Mouse (Mus musculus): ENCODE data around the gene Parp1. TPM values are rescaled to one million over a fixed set of nuclear protein-coding genes. Genes with fewer than 3 reads are reported as not detected.
"Not testable (repeated sequence)": the region's sequence is repeated elsewhere in the genome, so short reads cannot be mapped to it uniquely, and the experiment has no call there.

Parp1 gene
- total RNA-seq, 2 experiments from 2014 or later: 87.3 to 88.3 TPM

DNA sequence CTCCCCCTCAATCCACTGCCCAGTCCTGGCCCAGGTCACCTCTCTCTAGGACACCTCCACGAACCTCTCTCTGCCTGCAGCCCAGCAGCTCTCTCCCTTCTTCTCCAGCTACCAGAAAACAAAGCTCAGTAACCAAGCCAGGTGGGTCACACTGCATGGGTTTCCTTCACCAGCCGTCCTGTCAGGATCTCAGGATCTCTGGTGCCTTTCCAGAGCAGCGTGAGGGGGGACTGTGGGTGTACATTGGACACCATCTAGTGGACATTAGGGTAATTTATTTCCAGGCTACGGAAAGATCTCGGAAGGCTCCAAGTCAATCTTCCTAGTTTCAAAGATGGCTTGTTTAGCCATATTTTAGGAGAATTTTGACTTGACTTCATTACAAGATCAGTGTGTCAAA, 18.0 kb upstream of the Parp1 start:
- no peak for DNase-seq (ENCODE audit: low spot score in 2 of 2)

DNA sequence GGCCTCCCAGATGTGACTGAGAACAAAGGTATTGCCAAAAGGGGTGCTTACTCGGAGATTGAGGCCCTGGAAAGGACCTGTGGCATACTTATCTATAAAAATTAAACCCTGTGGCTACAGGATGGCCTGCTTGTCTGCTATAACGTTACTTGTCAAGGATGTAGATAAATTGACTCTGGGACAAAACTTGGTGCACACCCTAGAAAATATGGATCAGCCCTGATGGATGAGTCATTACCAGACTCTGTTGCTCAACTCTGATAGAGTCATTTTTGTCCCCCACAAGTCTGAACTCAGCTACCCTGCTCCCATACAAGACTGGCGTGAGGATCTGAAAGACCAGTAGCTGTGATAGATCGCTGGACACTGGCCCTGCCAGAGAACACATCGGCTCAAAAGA, 11.8 kb upstream of the Parp1 start:
- DNase-seq (ENCODE audit: low spot score in 2 of 2): no peak
- intact Hi-C loops (cut with DNase I): no loop called here

More for the DNA sequence above, 18.0 kb upstream of the Parp1 start:
- intact Hi-C loops (cut with DNase I): loop anchor here (5.0 kb wide), 1 partner anchor 283 kb away; no protein-coding TSS in a partner anchor

DNA sequence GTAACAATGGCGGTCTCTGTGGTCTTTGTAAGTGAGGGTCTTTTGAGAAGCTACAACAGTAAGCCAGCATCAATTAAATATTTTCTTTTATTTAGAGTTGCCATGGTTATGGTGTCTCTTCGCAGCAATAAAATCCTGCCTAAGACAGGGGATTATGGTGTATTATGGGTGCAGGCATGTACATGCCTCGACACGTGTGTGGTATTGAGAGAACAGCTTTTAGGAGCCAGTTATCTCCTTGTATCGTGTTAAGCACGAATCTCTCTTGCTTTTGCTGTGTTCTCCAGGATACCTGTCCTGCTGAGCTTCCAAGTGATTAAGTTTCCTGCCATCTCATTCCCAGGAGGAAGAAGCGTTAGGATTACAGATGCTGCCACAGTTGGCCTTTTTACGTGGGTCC, 9.3 kb upstream of the Parp1 start:
- intact Hi-C loops (cut with DNase I): no loop called here
- DNase-seq (ENCODE audit: low spot score in 2 of 2): no peak

DNA sequence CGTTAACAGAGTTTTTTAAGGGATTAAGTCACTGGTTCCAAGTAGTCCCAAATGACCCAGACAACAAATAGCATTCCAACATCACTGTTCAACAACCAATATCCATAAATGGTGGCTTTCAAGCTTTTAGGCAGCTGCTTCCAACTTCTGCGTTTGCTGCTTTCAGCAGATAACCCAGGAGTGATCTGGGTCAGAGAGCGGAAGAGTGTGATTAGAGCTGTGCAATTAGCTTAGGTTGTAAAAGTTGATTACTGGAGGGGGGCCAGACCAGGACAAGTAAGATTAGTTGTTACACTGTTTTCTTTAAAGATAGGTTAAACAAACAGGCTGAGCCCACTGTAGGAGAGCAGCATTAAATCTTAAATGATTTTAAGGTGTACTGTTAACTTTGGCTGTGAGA, 7.5 kb upstream of the Parp1 start:
- intact Hi-C loops (cut with DNase I): no loop called here
- no peak for DNase-seq (ENCODE audit: low spot score in 2 of 2)

DNA sequence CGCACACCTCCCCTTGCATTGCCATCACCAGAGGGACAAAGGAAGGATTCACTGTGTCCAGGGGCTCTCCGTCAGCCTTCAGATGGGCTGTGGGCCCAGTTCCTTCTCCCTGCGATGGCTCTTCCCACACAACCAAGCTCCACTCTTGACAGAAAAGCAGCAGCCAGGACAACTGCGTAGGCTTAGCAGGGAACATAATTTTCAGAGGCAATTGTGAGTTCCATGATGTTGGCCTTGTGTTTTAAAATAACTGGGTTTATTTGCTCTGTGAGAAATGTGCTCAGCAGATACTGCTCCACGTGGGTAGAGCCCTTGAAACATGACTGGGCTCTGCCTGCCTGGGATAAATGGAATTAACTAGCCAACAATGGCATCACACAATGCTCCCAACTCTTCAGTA, 3.8 kb upstream of the Parp1 start:
- peak; percentile 68 to 75 for DNase-seq (ENCODE audit: low spot score in 2 of 2)
- intact Hi-C loops (cut with DNase I): loop anchor here (5.0 kb wide), 2 partner anchors 53 to 298 kb away; no protein-coding TSS in a partner anchor

DNA sequence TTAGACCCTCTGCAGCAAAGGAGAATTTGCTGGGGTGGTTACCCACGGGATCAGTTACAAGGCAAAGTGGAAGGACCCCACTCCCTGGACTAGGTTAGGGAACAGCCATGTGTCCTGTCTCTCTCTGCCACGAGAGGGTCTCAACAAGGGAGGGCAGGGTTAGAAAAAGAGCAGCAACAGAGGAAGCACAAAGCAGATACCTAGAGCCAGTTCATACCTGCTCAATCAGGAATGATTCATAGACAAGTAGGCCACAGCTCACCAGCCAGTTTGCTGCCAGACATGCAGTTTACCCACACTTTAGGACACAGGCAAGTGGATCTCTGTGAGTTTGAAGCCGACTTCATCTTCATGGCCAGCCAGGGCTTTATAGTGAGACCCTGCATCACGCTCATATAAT, 963 bp upstream of the Parp1 start:
- no peak for DNase-seq (ENCODE audit: low spot score in 2 of 2)
- intact Hi-C loops (cut with DNase I): loop anchor here (5.0 kb wide), 2 partner anchors 55 to 300 kb away; no protein-coding TSS in a partner anchor

DNA sequence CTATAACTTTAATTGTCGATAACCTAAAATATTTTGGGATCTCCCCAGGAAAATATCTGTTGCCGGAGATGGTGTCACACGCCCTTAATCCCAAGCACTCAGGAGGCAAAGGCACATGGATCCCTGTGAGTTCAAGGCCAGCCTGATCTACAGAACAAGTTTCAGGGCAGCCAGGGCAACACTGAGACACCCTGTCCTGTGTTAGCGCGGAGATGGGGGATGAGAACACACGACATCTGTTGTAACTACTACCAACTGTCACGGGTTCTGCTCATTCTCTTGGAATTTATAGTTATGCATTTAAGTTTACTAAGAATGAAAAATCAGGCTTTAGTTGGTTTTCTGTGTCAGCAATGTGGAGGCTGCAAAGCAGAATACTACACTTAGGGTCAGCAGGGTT, 476 bp upstream of the Parp1 start:
- no peak for DNase-seq (ENCODE audit: low spot score in 2 of 2)
- intact Hi-C loops (cut with DNase I): loop anchor here (5.0 kb wide), 2 partner anchors 56 to 301 kb away; no protein-coding TSS in a partner anchor

DNA sequence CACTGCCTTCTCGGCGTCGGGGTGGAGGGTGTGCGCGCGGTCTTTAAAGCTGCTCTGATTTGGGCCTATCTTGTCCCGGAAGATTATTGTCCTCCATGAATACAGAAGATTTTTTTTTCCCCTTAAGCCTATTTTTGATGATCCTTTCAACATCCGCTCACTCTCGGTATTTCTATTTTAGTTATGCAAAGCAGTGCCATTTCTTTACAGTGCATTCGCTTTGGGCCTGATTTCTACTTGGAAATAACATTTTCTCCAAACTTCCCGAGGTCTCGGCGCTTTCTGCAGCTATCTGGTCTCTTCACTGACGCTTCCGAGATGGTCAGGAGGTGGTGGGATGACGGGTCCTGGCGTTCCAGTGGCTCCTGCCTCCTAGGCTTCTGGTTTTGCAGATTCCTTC, 729 bp downstream of the Parp1 start:
- intact Hi-C loops (cut with DNase I): loop anchor here (5.0 kb wide), 2 partner anchors 57 to 302 kb away; no protein-coding TSS in a partner anchor
- DNase-seq (ENCODE audit: low spot score in 2 of 2): no peak

DNA sequence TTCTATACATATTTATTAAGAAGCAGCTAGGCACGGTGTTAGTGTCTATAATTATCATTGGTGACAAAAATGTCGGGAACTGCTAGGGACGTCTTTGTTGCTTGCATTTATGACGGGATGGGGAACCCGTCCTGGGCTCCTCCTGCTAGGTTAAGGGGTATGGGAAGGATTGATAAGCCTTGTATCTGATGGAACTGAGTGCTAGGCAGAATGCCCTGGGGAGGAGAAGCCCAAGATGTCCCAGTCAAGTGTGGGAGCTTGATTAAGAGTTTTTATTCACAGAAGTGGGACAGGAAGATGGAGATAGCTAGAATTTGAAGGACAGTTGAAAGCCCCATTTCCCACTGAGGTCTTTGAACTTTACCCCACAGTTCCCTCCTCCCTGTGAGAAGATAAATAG, 1.5 kb downstream of the Parp1 start:
- no peak for DNase-seq (ENCODE audit: low spot score in 2 of 2)
- intact Hi-C loops (cut with DNase I): loop anchor here (5.0 kb wide), 1 partner anchor 72 kb away; the partner anchor contains the start of gene Lin9

DNA sequence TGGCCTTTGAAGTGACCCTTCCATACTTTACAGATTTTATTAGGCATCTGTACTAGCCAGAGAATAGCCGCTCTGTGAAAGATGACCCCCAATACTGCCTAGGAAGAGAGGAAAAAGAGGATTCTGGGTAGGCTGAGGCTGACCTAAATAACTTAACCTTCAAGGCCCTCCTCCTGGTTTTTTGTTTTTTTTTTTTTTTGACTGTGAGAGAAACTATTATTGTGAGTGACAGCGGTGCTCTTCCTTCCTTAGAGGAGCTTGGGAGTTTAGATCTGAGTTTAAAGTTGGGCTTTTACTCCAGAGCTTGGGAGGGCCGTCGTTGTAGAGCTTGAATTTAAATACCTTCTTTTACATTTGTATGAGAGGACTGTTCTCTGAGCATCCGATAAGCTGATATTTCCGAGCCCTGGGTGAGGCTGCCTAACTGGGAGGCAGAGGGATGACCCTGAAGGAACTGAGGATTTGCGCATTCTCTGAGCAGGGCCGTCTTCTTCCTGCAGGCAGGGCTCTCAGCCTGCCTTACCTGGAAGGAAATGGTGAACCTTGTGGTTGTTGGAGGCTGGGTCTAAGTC, 2.4 kb downstream of the Parp1 start:
- intact Hi-C loops (cut with DNase I): loop anchor here (5.0 kb wide), 1 partner anchor 71 kb away; the partner anchor contains the start of gene Lin9
- no peak for DNase-seq (ENCODE audit: low spot score in 2 of 2)

DNA sequence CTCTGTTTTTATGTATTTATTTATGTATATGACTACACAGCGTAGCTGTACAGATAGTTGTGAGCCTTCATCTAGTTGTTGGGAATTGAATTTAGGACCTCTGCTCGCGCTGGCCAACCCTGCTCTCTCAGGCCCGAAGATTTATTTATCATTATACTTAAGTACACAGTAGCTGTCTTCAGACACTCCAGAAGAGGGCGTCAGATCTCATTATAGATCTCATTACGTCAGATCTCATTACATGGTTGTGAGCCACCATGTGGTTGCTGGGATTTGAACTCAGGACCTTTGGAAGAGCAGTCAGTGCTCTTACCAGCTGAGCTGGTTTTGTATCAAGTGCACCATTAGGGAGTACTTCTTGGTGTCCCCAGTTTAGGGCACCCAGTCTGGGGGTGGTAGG, 3.0 kb downstream of the Parp1 start:
- intact Hi-C loops (cut with DNase I): loop anchor here (5.0 kb wide), 1 partner anchor 71 kb away; the partner anchor contains the start of gene Lin9
- DNase-seq (ENCODE audit: low spot score in 2 of 2): not testable (repeated sequence)

DNA sequence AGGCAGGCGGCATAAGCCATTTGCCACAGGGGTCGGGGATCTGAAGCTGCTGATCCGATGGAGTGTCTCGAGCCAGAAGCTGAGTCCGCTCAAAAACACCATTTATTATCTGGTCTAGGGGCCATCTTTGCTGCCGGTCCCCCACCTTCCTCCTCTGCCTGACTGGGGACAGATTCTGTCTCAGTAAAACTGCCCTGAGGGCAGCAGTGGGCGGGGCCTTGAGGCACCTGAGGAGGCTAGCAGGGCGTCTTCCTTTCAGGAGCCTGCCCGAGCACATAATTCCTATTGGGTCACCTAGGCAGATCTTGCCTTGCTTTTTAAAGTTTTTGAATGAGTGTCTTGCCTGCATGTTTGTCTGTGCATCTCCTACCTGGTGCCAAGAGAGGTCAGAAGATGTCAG, 3.4 kb downstream of the Parp1 start:
- DNase-seq (ENCODE audit: low spot score in 2 of 2): no peak
- intact Hi-C loops (cut with DNase I): loop anchor here (5.0 kb wide), 1 partner anchor 70 kb away; the partner anchor contains the start of gene Lin9

DNA sequence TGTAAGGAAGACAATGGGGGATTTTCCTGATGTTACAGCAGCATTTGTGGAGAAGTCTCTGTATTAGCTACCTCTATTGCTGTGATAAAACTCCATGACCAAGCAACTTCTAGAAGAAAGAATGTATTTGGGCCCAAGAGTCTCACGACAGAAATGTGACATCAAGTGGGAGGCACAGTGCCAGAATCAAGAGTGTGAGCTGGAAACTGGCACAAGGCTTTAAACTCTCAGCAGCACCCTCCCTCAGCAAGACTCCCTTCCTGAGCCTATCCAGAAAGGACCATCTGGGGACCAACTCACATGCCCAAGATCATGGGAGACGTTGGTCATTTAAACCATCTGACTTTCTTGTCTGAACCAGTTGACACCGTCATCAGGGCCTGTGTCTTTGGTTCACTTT, 7.8 kb downstream of the Parp1 start:
- DNase-seq (ENCODE audit: low spot score in 2 of 2): no peak
- intact Hi-C loops (cut with DNase I): no loop called here

DNA sequence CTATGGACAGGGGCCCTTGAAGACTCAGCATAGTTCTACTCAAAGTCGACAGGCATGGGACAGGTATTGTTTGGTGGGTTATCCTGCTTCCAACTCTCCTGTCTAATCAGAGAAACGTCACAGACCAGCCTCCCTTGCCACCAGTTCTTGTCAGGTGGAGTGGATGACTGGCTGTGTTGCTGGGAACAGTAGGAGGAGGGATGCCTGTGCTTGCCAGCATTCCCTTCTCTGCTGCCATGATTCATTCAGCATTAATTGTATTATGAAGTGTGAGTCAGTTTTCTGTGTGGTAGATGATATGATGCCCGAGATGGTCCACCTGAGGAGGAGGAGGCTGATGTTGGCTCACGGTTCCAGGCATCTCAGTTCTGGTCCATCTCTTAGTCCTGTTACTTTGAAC, 9.1 kb downstream of the Parp1 start:
- intact Hi-C loops (cut with DNase I): no loop called here
- peak in 1 of 2 experiments; percentile 35 for DNase-seq (ENCODE audit: low spot score in 2 of 2)

DNA sequence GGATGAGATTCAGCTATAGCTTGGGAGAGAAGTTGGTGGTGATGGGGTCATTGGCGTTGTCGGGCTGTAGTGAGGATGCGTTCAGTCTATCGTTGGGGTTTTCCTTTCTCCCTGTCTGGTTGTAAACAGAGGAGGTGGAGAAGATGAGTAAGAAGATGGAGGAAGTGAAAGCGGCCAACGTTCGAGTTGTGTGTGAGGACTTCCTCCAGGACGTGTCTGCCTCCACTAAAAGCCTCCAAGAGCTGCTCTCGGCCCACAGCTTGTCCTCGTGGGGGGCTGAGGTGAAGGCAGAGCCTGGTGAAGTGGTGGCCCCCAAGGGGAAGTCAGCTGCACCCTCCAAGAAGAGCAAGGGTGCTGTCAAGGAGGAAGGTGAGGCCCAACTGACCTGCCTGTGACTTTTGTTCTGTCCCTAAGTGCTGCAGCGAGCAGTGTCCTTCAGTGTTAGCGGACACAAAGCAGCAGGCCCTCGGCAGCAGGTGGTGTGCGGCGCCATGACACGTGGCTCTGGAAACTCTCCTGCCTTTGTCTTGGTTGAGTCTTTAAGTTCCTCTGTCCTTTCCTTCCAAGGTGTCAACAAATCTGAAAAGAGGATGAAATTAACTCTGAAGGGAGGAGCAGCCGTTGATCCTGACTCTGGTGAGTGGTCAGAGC, 19.2 kb downstream of the Parp1 start:
- no peak for DNase-seq (ENCODE audit: low spot score in 2 of 2)
- intact Hi-C loops (cut with DNase I): loop anchor here (10.0 kb wide), 1 partner anchor 177 kb away; no protein-coding TSS in a partner anchor

DNA sequence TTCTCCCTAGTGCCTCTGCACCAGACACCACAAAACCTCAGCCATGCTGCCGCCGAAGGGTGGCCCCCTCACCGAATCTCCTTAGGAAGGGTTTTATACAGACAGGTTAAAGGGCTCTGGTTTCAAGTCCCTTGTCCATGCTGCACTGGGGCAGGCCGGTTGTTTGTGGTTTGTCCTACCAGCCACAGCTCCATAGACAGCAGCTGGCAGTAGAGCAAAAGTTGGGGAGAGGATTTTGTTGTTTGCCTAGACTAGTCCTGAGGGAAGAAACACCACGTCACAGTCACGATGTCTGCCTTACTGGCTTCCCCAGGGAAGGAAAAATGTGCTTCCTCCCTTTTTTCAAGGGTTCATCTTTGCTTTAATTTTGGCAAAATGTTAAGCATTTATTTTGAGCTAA, 31.9 kb downstream of the Parp1 start:
- intact Hi-C loops (cut with DNase I): no loop called here

DNA sequence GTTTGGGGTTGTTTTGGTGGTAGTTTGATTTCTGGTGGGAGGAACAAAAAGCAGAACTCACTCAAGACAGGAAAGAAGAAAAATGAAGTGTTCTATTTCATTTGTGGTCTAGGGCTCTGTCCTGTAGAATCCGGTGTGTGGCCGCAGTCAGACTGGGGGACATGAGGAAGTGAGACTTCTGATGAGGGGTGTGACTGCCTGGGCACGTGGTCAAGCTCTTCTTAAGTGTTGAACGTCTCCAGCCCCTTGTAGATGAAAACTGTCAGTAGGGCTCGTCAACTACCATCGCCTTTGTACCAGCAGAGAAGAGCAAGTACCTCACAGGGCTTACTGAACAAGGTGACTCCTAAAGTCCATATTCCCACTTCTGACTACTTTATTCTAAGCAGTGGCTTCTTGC, 33.1 kb downstream of the Parp1 start:
- no peak for DNase-seq (ENCODE audit: low spot score in 2 of 2)
- intact Hi-C loops (cut with DNase I): no loop called here

More for the DNA sequence above, 31.9 kb downstream of the Parp1 start:
- DNase-seq (ENCODE audit: low spot score in 2 of 2): no peak

DNA sequence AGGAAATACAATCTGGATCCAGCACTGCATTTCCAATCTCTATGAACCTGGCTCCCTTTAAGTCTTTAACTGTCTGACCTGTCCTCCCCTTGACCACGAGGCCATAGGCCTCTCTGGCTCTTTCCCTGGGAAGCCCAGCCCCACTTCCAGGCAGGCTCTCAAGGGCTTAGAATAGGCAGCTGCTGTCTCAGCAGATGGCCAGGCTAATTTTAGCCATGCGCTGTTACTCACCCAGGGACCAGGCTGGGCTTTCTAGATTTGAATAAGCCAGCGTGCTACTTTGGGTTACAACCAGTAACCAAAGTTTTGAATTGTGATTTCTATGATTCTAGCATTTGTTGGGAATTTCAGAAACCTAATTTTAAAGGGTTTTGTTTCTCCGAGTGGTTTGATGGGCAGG, 35.9 kb downstream of the Parp1 start:
- intact Hi-C loops (cut with DNase I): no loop called here
- peak; percentile 80 for DNase-seq (ENCODE audit: low spot score in 2 of 2)

DNA sequence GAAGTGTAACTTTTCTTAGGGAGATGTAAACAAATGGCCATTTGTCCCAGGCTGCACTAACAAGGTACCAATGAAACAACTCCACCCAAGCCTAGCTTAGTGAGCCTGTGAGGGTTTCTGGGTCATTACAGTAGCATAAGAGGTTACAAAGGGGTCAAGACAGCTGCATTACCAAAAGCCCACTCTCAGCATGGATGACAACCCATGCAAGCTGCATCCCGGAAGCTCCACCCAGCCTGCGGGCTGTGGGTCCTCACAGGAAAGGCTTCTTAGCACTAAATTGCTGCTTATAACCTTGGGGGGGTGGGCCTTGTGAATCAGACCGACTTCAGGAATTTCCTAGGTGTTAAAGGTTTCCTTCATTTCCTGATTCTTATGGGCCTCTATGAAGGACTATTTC, 37.4 kb downstream of the Parp1 start:
- no peak for DNase-seq (ENCODE audit: low spot score in 2 of 2)
- intact Hi-C loops (cut with DNase I): no loop called here

DNA sequence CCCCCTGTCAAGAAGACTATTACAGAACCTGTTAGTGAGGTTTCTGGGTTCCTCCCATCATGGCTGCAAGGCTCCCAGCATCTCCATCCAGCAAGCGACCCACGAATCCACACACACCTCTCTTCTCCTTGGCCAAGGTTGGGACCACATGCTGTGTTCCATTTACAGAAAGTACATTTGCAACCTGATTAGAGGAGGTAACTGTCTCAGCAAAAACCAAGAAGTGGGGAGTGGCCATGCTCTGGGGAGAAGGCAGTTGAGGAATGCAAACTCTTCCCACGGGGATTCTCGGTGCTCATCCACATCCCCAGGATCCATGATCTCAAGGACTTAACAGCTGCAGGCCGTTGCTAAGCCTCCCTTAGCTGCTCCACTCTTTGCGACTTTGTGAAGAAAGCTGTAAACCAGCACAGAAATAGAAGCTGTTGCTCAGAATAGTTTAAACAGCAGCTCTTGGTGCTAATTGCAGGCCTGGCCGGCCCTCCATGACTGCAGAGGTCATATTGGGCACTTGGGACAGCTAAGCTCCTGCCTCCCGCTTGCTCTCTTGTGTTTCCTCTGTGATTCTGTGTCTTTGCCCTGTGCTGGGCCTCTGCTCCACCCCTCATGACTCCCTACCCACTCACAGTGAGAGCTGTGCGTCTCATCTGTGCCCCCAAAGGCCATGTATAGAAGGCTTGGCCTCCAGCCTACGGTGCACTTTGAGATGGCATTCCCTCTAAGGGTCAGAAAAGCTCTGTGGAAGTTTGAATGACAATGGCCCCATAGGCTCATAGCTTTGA, 38.3 kb downstream of the Parp1 start:
- no peak for DNase-seq (ENCODE audit: low spot score in 2 of 2)
- intact Hi-C loops (cut with DNase I): no loop called here

DNA sequence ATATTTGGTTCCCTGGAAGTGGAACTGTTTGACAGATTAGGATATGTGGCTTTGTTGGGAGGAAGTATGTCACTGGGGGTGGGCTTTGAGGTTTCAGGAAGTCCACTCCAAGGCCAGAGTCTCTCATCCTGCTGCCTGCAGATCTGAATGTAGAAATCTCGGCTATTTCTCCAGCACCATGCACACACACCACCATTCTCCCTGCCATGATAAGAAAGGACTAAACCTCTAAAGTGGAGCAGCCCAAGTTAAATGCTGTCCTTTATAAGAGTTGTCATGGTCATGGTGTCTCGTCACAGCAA, 38.8 kb downstream of the Parp1 start:
- intact Hi-C loops (cut with DNase I): no loop called here
- DNase-seq (ENCODE audit: low spot score in 2 of 2): no peak
